Mouse (Mus musculus) left cerebral cortex, adult 11 months (tissue): Measurements from ENCODE around the gene Vmn1r205.
"Not testable (repeated sequence)": the region's sequence is repeated elsewhere in the genome, so short reads cannot be mapped to it uniquely, and the experiment has no call there.

Experiments
- DNase-seq: peaks from one replicate; pipeline ENCODE4 v3.0.0; 2022; ENCODE audit warnings: low spot score

The Vmn1r205 gene

GRCm38 (mm10) chr13:22592900-22593299, at the start of gene Vmn1r205:
Gene Vmn1r205 (minus strand): TSS chr13:22593000.
- no peak for DNase-seq

GRCm38 (mm10) chr13:22624151-22624550, 31.4 kb upstream of the Vmn1r205 start, which contains the start of gene Vmn1r206:
Gene Vmn1r206 (minus strand): TSS chr13:22624251.
- DNase-seq, result not testable (repeated sequence)

- not testable (repeated sequence) for DNase-seq
Observed at GRCm38 (mm10) chr13:22583336-22583735, 9.5 kb downstream of the Vmn1r205 start.

- not testable (repeated sequence) for DNase-seq
Observed at GRCm38 (mm10) chr13:22574911-22575310, 17.9 kb downstream of the Vmn1r205 start.

GRCm38 (mm10) chr13:22552898-22553297, 39.9 kb downstream of the Vmn1r205 start, which contains the start of gene Vmn1r204:
Gene Vmn1r204 (plus strand): TSS chr13:22553198.
- not testable (repeated sequence) for DNase-seq
